Mouse (Mus musculus) MEL (cell line): ENCODE results near the gene Dctd. TPM values are rescaled to one million over a fixed set of nuclear protein-coding genes. Genes with fewer than 3 reads are reported as not detected.

Experiments
- DNase-seq: peaks from one replicate; pipeline ENCODE4 v3.0.0; 2011; ENCODE audit warnings: low read depth, low spot score
- H3K27ac ChIP-seq: 2 replicates; pipeline ENCODE4 v1.5.1; 2012; ENCODE audit warnings: low read depth, mild to moderate bottlenecking, control low read depth, low read length, moderate library complexity; ENCODE audit not compliant: control insufficient read depth
- H3K27me3 ChIP-seq, 2 experiments: fragments of 150-350 bp in 1 of 2; sonication (generic) in 1 of 2; 2 replicates each; pipeline ENCODE4 v1.6.1; 2012; ENCODE audit warnings: low read length in 2 of 2, mild to moderate bottlenecking in 2 of 2, improper control_type of control experiment in 1 of 2, moderate library complexity in 1 of 2; ENCODE audit not compliant: insufficient read depth in 2 of 2, control insufficient read depth in 1 of 2
- H3K36me3 ChIP-seq, 2 experiments: 2 replicates each; pipeline ENCODE4 v1.6.1; 2012 to 2014; ENCODE audit warnings: low read length in 2 of 2, improper control_type of control experiment in 1 of 2, inconsistent platforms in 1 of 2, mild to moderate bottlenecking in 1 of 2; ENCODE audit not compliant: insufficient read depth in 2 of 2, control insufficient read depth in 1 of 2
- H3K4me1 ChIP-seq, 2 experiments: fragments of 150-350 bp in 1 of 2; sonication (generic) in 1 of 2; 2 replicates each; pipeline ENCODE4 v1.6.1; 2012; ENCODE audit warnings: low read length in 2 of 2, improper control_type of control experiment in 1 of 2, mild to moderate bottlenecking in 1 of 2; ENCODE audit not compliant: insufficient read depth in 2 of 2, control insufficient read depth in 1 of 2
- H3K4me3 ChIP-seq, 2 experiments: fragments of 150-350 bp in 1 of 2; sonication (generic) in 1 of 2; 2 replicates each; pipeline ENCODE4 v1.5.1; 2012; ENCODE audit warnings: low read depth in 2 of 2, low read length in 2 of 2, mild to moderate bottlenecking in 2 of 2, moderate library complexity in 2 of 2, control low read depth in 1 of 2, improper control_type of control experiment in 1 of 2; ENCODE audit not compliant: control insufficient read depth in 1 of 2, insufficient read depth in 1 of 2
- H3K79me2 ChIP-seq: 2 replicates; pipeline ENCODE4 v1.6.1; 2012; ENCODE audit warnings: mild to moderate bottlenecking, low read length, moderate library complexity; ENCODE audit not compliant: control insufficient read depth, poor library complexity, insufficient read depth
- H3K9ac ChIP-seq: 2 replicates; pipeline ENCODE4 v1.6.1; 2012; ENCODE audit warnings: low read depth, mild to moderate bottlenecking, control low read depth, low read length, moderate library complexity; ENCODE audit not compliant: control insufficient read depth, poor library complexity, severe bottlenecking
- H3K9me3 ChIP-seq: fragments of 150-350 bp; sonication (generic); replicated peaks from 2 replicates; pipeline ENCODE4 v1.6.1; 2012; ENCODE audit warnings: mild to moderate bottlenecking, low read length, improper control_type of control experiment, moderate library complexity; ENCODE audit not compliant: insufficient read depth
- CHD1 ChIP-seq: IDR thresholded peaks from 2 replicates; pipeline ENCODE4 v1.6.1; 2012; ENCODE audit warnings: low read depth, mild to moderate bottlenecking, inconsistent platforms, low read length, improper control_type of control experiment
- CHD2 ChIP-seq: IDR thresholded peaks from 2 replicates; pipeline ENCODE4 v1.6.1; 2011; ENCODE audit warnings: low read length, improper control_type of control experiment
- CTCF ChIP-seq, 3 experiments: IDR thresholded peaks in 2 of 3; conservative IDR thresholded peaks in 1 of 3; 2 replicates each; pipeline ENCODE4 v1.5.1; 2011 to 2012; ENCODE audit warnings: low read length in 3 of 3, low read depth in 2 of 3, mild to moderate bottlenecking in 2 of 3, improper control_type of control experiment in 1 of 3, inconsistent platforms in 1 of 3, mixed read lengths in 1 of 3, moderate library complexity in 1 of 3; ENCODE audit not compliant: control insufficient read depth in 1 of 3, insufficient read depth in 1 of 3, poor library complexity in 1 of 3, severe bottlenecking in 1 of 3
- ELF1 ChIP-seq: IDR thresholded peaks from 2 replicates; pipeline ENCODE4 v1.6.1; 2014; ENCODE audit warnings: low read depth, mild to moderate bottlenecking, inconsistent platforms, low read length, improper control_type of control experiment, moderate library complexity
- EP300 ChIP-seq, 2 experiments: IDR thresholded peaks; 2 replicates each; pipeline ENCODE4 v1.6.1; 2011; ENCODE audit warnings: improper control_type of control experiment in 2 of 2, low read length in 2 of 2, low read depth in 1 of 2, mild to moderate bottlenecking in 1 of 2
- ETS1 ChIP-seq: IDR thresholded peaks from 2 replicates; pipeline ENCODE4 v1.6.1; 2012; ENCODE audit warnings: low read depth, mild to moderate bottlenecking, inconsistent platforms, low read length, improper control_type of control experiment, moderate library complexity
- GABPA ChIP-seq: IDR thresholded peaks from 2 replicates; pipeline ENCODE4 v1.6.1; 2012; ENCODE audit warnings: low read depth, mild to moderate bottlenecking, inconsistent platforms, low read length, improper control_type of control experiment, moderate library complexity
- GATA1 ChIP-seq: IDR thresholded peaks from 2 replicates; pipeline ENCODE4 v1.6.1; 2011; ENCODE audit warnings: low read depth, low read length, improper control_type of control experiment
- KAT2A ChIP-seq: conservative IDR thresholded peaks from 2 replicates; pipeline ENCODE4 v1.6.1; 2012; ENCODE audit warnings: low read depth, low read length, improper control_type of control experiment, inconsistent platforms
- MAFK ChIP-seq: IDR thresholded peaks from 2 replicates; pipeline ENCODE4 v1.6.1; 2011; ENCODE audit warnings: low read depth, mild to moderate bottlenecking, low read length, improper control_type of control experiment, borderline replicate concordance
- MAX ChIP-seq: IDR thresholded peaks from 2 replicates; pipeline ENCODE4 v1.6.1; 2011; ENCODE audit warnings: low read length, improper control_type of control experiment
- MEF2A ChIP-seq: IDR thresholded peaks from 2 replicates; pipeline ENCODE4 v1.6.1; 2014; ENCODE audit warnings: low read depth, mild to moderate bottlenecking, inconsistent platforms, low read length, improper control_type of control experiment; ENCODE audit not compliant: poor library complexity, insufficient replicate concordance, severe bottlenecking; ENCODE audit errors: extremely low read depth
- MXI1 ChIP-seq: IDR thresholded peaks from 2 replicates; pipeline ENCODE4 v1.6.1; 2011; ENCODE audit warnings: mild to moderate bottlenecking, low read depth, low read length, improper control_type of control experiment
- MYB ChIP-seq: IDR thresholded peaks from 2 replicates; pipeline ENCODE4 v1.6.1; 2011; ENCODE audit warnings: mild to moderate bottlenecking, low read depth, low read length, improper control_type of control experiment
- NELFE ChIP-seq: IDR thresholded peaks from 2 replicates; pipeline ENCODE4 v1.6.1; 2011; ENCODE audit warnings: low read depth, low read length, improper control_type of control experiment
- NRF1 ChIP-seq: IDR thresholded peaks from 2 replicates; pipeline ENCODE4 v1.6.1; 2014; ENCODE audit warnings: low read depth, mild to moderate bottlenecking, inconsistent platforms, low read length, improper control_type of control experiment, moderate library complexity; ENCODE audit not compliant: poor library complexity, insufficient read depth, severe bottlenecking
- POLR2A ChIP-seq, 2 experiments: IDR thresholded peaks; 2 replicates each; pipeline ENCODE4 v1.6.1; 2011 to 2012; ENCODE audit warnings: low read length in 2 of 2, mild to moderate bottlenecking in 2 of 2, control low read depth in 1 of 2, improper control_type of control experiment in 1 of 2, low read depth in 1 of 2, moderate library complexity in 1 of 2; ENCODE audit not compliant: control insufficient read depth in 1 of 2, insufficient read depth in 1 of 2, poor library complexity in 1 of 2
- POLR2AphosphoS2 ChIP-seq: IDR thresholded peaks from 2 replicates; pipeline ENCODE4 v1.6.1; 2011; ENCODE audit warnings: low read length, improper control_type of control experiment
- POLR2AphosphoS5 ChIP-seq: IDR thresholded peaks from 2 replicates; pipeline ENCODE4 v1.6.1; 2012; ENCODE audit warnings: low read depth, borderline replicate concordance, mild to moderate bottlenecking, inconsistent platforms, low read length, moderate library complexity, mixed read lengths
- RAD21 ChIP-seq: IDR thresholded peaks from 2 replicates; pipeline ENCODE4 v1.6.1; 2011; ENCODE audit warnings: mild to moderate bottlenecking, low read depth, low read length, improper control_type of control experiment
- RCOR1 ChIP-seq: IDR thresholded peaks from 2 replicates; pipeline ENCODE4 v1.6.1; 2012; ENCODE audit warnings: low read depth, mild to moderate bottlenecking, inconsistent platforms, low read length, improper control_type of control experiment
- TBP ChIP-seq: IDR thresholded peaks from 2 replicates; pipeline ENCODE4 v1.8.0; 2011; ENCODE audit warnings: low read depth, low read length, improper control_type of control experiment
- UBTF ChIP-seq: IDR thresholded peaks from 2 replicates; pipeline ENCODE4 v1.6.1; 2012; ENCODE audit warnings: low read depth, mild to moderate bottlenecking, inconsistent platforms, low read length, improper control_type of control experiment, moderate library complexity, borderline replicate concordance; ENCODE audit not compliant: insufficient read depth
- USF1 ChIP-seq: IDR thresholded peaks from 2 replicates; pipeline ENCODE4 v1.6.1; 2014; ENCODE audit warnings: low read depth, mild to moderate bottlenecking, inconsistent platforms, low read length, improper control_type of control experiment, moderate library complexity
- ZC3H11A ChIP-seq: IDR thresholded peaks from 2 replicates; pipeline ENCODE4 v1.6.1; 2012; ENCODE audit warnings: low read depth, mild to moderate bottlenecking, inconsistent platforms, low read length, improper control_type of control experiment
- ZMIZ1 ChIP-seq: IDR thresholded peaks from 2 replicates; pipeline ENCODE4 v1.6.1; 2012; ENCODE audit warnings: low read depth, mild to moderate bottlenecking, inconsistent platforms, low read length, improper control_type of control experiment, moderate library complexity
- ZNF384 ChIP-seq: IDR thresholded peaks from 2 replicates; pipeline ENCODE4 v1.6.1; 2012; ENCODE audit warnings: low read depth, mild to moderate bottlenecking, inconsistent platforms, low read length, improper control_type of control experiment
- polyA plus RNA-seq, 2 experiments: library from polyadenylated mRNA; stranded (reverse) in 1 of 2; unstranded in 1 of 2; fragments of >175 nt in 1 of 2; fragments of >200 nt in 1 of 2; gene quantifications; 2 replicates each; pipeline versions ENCODE4 v1.2.1 to v1.2.4; 2012; ENCODE audit warnings: low replicate concordance in 2 of 2, low read depth in 1 of 2; ENCODE audit not compliant: insufficient read length in 2 of 2, insufficient read depth in 1 of 2, missing spikeins in 1 of 2
- total RNA-seq: library from RNA; depleted of rRNA; stranded (reverse); fragments of 300-350 nt; gene quantifications from 2 replicates; pipeline ENCODE4 v1.2.3, GENCODE M21; 2012; rRNA removed

Gene Dctd
- total RNA-seq (47.2 and 59.5 TPM in 2 replicates), polyA plus RNA-seq (10 to 100 TPM; 78.0 to 79.9 TPM)

GRCm38 (mm10) chr8:48098792-48099191 lies at the start of gene Dctd:
Gene Dctd (plus strand): TSS chr8:48099092.
- H3K79me2 ChIP-seq, result no peaks in the 10 kb centered on the region
- no peak within 1 kb of the TSS for H3K27ac ChIP-seq
- H3K4me3 ChIP-seq, result no peak within 1 kb of the TSS
- no peaks in the 10 kb centered on the region for H3K27me3 ChIP-seq
- TF ChIP-seq CHD1 (no peak), POLR2AphosphoS5 (no peak), RCOR1 (no peak), GATA1 (no peak), MAFK (no peak), MXI1 (no peak), TBP (no peak), ZC3H11A (no peak), NELFE (no peak), MYB (no peak), NRF1 (no peak), EP300 (IDR thresholded peaks at IDR 0.05; ENCODE audit: low read depth in 1 of 2, low read length in 2 of 2) (no peak), MAX (no peak), RAD21 (no peak), ZNF384 (no peak), UBTF (no peak), CTCF (IDR thresholded peaks at IDR 0.05 in 2 of 3, conservative IDR thresholded peaks at IDR 0.05 in 1 of 3; ENCODE audit: control insufficient read depth in 1 of 3, insufficient read depth in 1 of 3, low read depth in 2 of 3, low read length in 3 of 3, poor library complexity in 1 of 3, severe bottlenecking in 1 of 3) (no peak), POLR2AphosphoS2 (no peak), MEF2A (no peak)
- H3K4me1 ChIP-seq, result no peaks in the 10 kb centered on the region
- no peaks in the 10 kb centered on the region for H3K36me3 ChIP-seq
- no peaks in the 10 kb centered on the region for H3K9me3 ChIP-seq
- H3K9ac ChIP-seq, result no peak within 1 kb of the TSS
- DNase-seq, result no peak

DNA sequence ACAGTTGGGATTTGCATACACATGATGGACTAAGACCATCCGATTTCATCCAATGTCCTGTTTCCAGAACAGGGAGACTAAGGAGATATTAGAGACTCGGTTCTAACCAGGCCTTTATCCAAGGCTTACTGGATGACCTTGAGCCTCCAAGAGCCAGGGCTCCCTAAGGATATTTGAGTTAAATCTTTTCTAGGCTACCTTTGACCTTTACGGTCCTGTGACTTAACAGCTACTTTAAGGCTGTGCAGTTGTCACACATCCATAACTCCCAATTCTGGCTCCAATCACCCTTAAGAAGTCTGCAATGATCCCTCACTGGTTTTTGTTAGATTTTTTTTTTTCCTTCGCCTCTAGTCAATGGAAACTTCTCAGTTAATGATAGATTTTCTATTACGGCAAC lies 45.3 kb upstream of the Dctd start:
- no peak for TF ChIP-seq ZC3H11A
- TF ChIP-seq USF1, result no peak
- no peak for TF ChIP-seq CTCF (IDR thresholded peaks at IDR 0.05 in 2 of 3, conservative IDR thresholded peaks at IDR 0.05 in 1 of 3; ENCODE audit: control insufficient read depth in 1 of 3, insufficient read depth in 1 of 3, low read depth in 2 of 3, low read length in 3 of 3, poor library complexity in 1 of 3, severe bottlenecking in 1 of 3)
- no peak for TF ChIP-seq RAD21
- no peak for TF ChIP-seq ETS1
- TF ChIP-seq ELF1, result no peak
- TF ChIP-seq GABPA, result no peak
- no peak for TF ChIP-seq KAT2A
- no peak for TF ChIP-seq CHD2
- no peak for TF ChIP-seq ZMIZ1
- TF ChIP-seq POLR2A (IDR thresholded peaks at IDR 0.05; ENCODE audit: control insufficient read depth in 1 of 2, insufficient read depth in 1 of 2, low read depth in 1 of 2, low read length in 2 of 2, poor library complexity in 1 of 2), result no peak
- TF ChIP-seq MAX, result no peak
- TF ChIP-seq MEF2A, result no peak
- no peak for TF ChIP-seq UBTF
- no peak overlapping the region for H3K27ac ChIP-seq
- no peaks in the 10 kb centered on the region for H3K9me3 ChIP-seq
- H3K27me3 ChIP-seq, result peaks cover 0 to 3% of the 10 kb centered on the region in 2 experiments; a peak in 2 of 4 replicates
- no peak overlapping the region for H3K4me3 ChIP-seq
- no peak overlapping the region for H3K9ac ChIP-seq
- no peaks in the 10 kb centered on the region for H3K36me3 ChIP-seq
- no peaks in the 10 kb centered on the region for H3K4me1 ChIP-seq
- no peak for DNase-seq
- no peaks in the 10 kb centered on the region for H3K79me2 ChIP-seq
